Mouse (Mus musculus) olfactory bulb, adult 2 months (tissue): ENCODE results near the gene Adcy2.

ENCODE experiments used
- CTCF ChIP-seq: fragments of 200-500 bp; IDR thresholded peaks from 2 replicates; pipeline ENCODE4 v1.5.1; 2012; ENCODE audit warnings: low read depth, mild to moderate bottlenecking, low read length, moderate library complexity; ENCODE audit not compliant: insufficient read depth
- POLR2A ChIP-seq: fragments of 200-500 bp; IDR thresholded peaks from 2 replicates; pipeline ENCODE4 v1.6.1; 2012; ENCODE audit warnings: mild to moderate bottlenecking, low read depth, low read length, moderate library complexity; ENCODE audit not compliant: insufficient read depth

GRCm38 (mm10) chr13:68820858-68821579 is 178.3 kb downstream of the Adcy2 start:
- TF ChIP-seq CTCF (no peak), POLR2A (no peak)
